Mouse (Mus musculus): ENCODE measurements around the gene Mthfsd. TPM values are rescaled to one million over a fixed set of nuclear protein-coding genes. Genes with fewer than 3 reads are reported as not detected.
"Not testable (repeated sequence)": the region's sequence is repeated elsewhere in the genome, so short reads cannot be mapped to it uniquely, and the experiment has no call there.

The Mthfsd gene
- total RNA-seq (2021), result 10 to 100 TPM; 16.2 to 17.9 TPM
- long read RNA-seq, experiment 1, partial matches to known transcripts, result 4 of 16 reads
- long read RNA-seq, experiment 1, other reads (novel, unspliced or antisense), result 7 of 16 reads
- long read RNA-seq, experiment 2, partial matches to known transcripts, result 1 of 12 reads
- long read RNA-seq, experiment 2, other reads (novel, unspliced or antisense), result 8 of 12 reads

DNA sequence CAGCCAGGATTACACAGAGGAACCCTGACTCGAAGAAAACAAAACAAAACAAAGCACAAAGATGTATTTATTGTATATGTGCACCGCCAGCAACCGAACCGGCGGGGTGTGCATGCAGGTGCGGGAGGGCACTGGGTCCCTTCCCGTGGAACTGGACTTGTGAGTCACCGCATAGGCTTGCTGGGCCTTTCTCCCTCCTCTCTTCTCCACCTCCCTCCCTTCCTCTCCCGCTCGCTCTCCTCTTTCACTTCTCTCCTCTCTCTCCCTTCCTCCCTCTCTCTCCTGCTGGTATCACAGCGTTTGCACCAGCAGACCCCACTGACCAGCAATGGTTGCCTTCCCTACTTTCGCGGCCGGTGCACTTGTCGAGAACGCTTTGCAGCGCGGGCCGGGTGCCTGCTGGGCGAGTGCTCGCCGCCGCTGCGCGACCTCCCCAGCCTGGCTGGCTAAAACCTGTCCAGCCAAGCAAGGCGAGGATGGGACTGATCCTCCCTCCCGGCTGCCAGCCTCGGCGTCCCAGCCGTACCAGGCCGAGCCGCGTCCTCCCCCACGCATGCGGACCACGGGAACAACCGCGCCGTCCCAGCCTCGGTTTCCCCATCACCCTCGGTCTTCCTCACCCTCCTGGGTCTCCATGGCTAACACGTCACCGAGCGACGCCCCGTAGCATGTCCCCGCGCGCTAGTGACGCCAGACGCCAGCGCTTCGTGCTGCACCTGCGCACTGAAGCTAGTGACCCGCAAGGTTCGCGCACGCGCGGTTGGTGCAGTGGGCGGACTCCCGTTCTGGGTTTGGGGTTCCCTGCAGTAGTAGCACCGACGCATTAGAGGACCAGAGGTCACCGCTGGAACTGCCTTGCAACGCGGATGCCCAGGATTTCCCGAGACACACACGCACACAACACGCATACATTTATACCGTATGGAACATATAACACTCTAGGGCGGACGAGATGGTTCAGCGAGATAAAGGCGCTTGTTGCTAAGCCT lies at the start of gene Mthfsd:
Mthfsd (minus strand) TSS at position 725 of the 989 bp plus-strand sequence.
- intact Hi-C loops (cut with DNase I), result loop anchor here (10.0 kb wide), 1 partner anchor 433 kb away; no protein-coding TSS in a partner anchor
- Histone ChIP-seq H3K4me3 (peak within 1 kb of the TSS; percentile 96), H3K27ac (peak within 1 kb of the TSS; percentile 94)
- DNase-seq, result peak; percentile 99
- 0 out of 2 replicates have a peak, but pooled peaks have one; percentile 3 for TF ChIP-seq CTCF (IDR thresholded peaks at IDR 0.05)

GRCm38 (mm10) chr8:121156990-121157491 lies 48.8 kb upstream of the Mthfsd start:
- no peak for DNase-seq
- no peak overlapping the region for H3K4me3 ChIP-seq
- TF ChIP-seq CTCF (IDR thresholded peaks at IDR 0.05), result no peak
- H3K27ac ChIP-seq, result no peak overlapping the region
- intact Hi-C loops (cut with DNase I), result no loop called here

- Histone ChIP-seq H3K4me3 (peak overlapping the region; percentile 17; the same call in 1 of the 2 replicates), H3K27ac (peak overlapping the region; percentile 46; the same call in 1 of the 2 replicates)
- intact Hi-C loops (cut with DNase I), result no loop called here
- peak; percentile 62 for DNase-seq
- TF ChIP-seq CTCF (IDR thresholded peaks at IDR 0.05), result no peak
Observed at GRCm38 (mm10) chr8:121152394-121152793, 44.2 kb upstream of the Mthfsd start.

GRCm38 (mm10) chr8:121148573-121149083 lies 40.4 kb upstream of the Mthfsd start:
- no peak overlapping the region for H3K4me3 ChIP-seq
- TF ChIP-seq CTCF (IDR thresholded peaks at IDR 0.05), result no peak
- DNase-seq, result no peak
- intact Hi-C loops (cut with DNase I), result no loop called here
- no peak overlapping the region for H3K27ac ChIP-seq

GRCm38 (mm10) chr8:121145457-121146134 lies 37.4 kb upstream of the Mthfsd start:
- intact Hi-C loops (cut with DNase I); DNase-seq; H3K4me3 ChIP-seq; H3K27ac ChIP-seq: not testable (repeated sequence)

DNA sequence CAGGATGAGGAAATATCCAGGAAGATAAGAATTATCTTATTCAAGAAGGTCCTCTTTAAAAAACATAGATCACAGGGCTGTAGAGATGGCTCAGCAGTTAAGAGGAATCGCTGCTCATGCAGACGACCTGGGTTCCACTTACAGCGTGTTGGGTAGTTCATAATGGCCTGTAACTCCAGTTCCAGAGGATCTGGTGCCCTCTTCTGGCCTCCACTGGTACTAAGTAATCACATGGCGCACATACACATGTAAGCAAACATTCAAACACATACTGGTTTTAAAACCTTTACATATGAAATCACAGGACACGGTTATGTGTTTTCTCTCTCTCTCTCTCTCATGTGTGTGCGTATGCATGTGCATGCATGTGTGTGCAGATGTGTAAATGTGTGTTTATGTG lies 28.7 kb upstream of the Mthfsd start:
- no peak for TF ChIP-seq CTCF (IDR thresholded peaks at IDR 0.05)
- no peak for DNase-seq

DNA sequence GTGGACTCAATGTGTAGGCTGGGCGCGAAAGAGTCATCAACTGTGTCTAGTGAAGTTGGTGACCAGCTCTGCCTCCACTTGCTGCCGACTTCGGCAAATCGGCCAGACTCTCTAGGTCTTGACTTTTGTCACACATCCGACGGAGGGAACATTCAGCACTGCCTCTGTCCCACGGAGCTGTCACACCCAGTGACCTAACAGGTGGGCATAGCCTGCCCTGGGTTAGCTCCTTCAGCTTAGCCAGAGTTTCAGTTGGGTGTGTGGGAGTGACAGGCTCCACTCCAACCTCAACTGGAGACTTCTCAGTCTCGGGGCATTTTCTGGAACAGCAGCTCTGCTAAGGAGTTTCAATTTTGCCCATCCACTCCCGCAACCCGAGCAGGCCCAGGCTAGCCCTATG lies 26.3 kb upstream of the Mthfsd start:
- no peak for DNase-seq
- Histone ChIP-seq H3K4me3 (no peak overlapping the region), H3K27ac (no peak overlapping the region; the same call in 1 of the 2 replicates)
- no peak for TF ChIP-seq CTCF (IDR thresholded peaks at IDR 0.05)
- intact Hi-C loops (cut with DNase I), result no loop called here

More for the DNA sequence above, 28.7 kb upstream of the Mthfsd start:
- no peak overlapping the region for H3K4me3 ChIP-seq
- no peak overlapping the region for H3K27ac ChIP-seq
- intact Hi-C loops (cut with DNase I), result no loop called here

DNA sequence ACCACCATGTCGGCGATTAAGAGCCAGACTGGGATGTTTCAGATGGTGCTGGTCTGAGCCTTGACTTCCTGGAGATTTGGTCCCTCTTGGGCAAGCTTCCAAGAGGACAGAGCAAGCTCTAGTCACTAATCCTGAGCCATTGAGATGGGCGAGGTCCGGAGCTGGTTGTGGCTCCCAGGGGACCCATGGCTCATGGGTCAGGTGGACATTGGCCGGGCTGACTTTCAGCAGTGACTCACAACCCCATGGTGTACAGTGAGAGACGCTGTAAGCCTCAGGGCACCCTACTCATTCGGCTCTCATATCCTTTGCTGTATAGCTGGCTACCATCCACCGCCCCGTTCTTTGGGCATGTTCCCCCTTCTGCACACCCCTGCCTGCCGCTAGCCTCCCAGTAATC lies 25.9 kb upstream of the Mthfsd start:
- no peak for TF ChIP-seq CTCF (IDR thresholded peaks at IDR 0.05)
- Histone ChIP-seq H3K27ac (no peak overlapping the region), H3K4me3 (no peak overlapping the region)
- intact Hi-C loops (cut with DNase I), result no loop called here
- no peak for DNase-seq

- no peak overlapping the region for H3K27ac ChIP-seq
- H3K4me3 ChIP-seq, result no peak overlapping the region
- no peak for TF ChIP-seq CTCF (IDR thresholded peaks at IDR 0.05)
- intact Hi-C loops (cut with DNase I), result no loop called here
- no peak for DNase-seq
Observed at GRCm38 (mm10) chr8:121132961-121133513, 24.8 kb upstream of the Mthfsd start.

DNA sequence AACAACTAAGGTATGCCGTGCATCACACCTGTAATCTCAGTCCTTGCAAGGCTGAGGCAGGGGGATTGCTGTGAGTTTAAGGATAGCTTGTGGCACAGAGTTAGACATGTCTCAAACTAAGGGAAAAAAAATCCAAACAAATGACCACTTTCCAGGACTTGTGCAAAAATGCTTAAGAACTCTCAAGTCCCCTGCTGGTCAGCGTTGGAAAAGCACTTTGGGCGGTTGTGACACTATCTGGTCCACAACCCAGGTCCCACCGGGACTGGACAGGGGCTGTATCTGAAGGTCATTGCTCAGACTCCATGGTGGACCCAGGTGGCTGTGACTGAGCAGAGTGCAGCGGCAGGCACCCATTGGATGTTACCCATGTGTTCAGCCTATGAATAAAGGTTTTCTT lies 22.3 kb upstream of the Mthfsd start:
- no peak for DNase-seq
- Histone ChIP-seq H3K27ac (no peak overlapping the region), H3K4me3 (no peak overlapping the region)
- TF ChIP-seq CTCF (IDR thresholded peaks at IDR 0.05), result peak; percentile 40
- intact Hi-C loops (cut with DNase I), result no loop called here

GRCm38 (mm10) chr8:121129265-121129940 lies 21.2 kb upstream of the Mthfsd start:
- TF ChIP-seq CTCF (IDR thresholded peaks at IDR 0.05), result no peak
- intact Hi-C loops (cut with DNase I), result no loop called here
- H3K4me3 ChIP-seq, result no peak overlapping the region
- no peak overlapping the region for H3K27ac ChIP-seq
- no peak for DNase-seq
